Mouse (Mus musculus): ENCODE measurements around the gene Rhbdl1. TPM values are rescaled to one million over a fixed set of nuclear protein-coding genes. Genes with fewer than 3 reads are reported as not detected.

Rhbdl1 gene
- polyA plus RNA-seq, 1 experiment: 1.8 TPM

DNA sequence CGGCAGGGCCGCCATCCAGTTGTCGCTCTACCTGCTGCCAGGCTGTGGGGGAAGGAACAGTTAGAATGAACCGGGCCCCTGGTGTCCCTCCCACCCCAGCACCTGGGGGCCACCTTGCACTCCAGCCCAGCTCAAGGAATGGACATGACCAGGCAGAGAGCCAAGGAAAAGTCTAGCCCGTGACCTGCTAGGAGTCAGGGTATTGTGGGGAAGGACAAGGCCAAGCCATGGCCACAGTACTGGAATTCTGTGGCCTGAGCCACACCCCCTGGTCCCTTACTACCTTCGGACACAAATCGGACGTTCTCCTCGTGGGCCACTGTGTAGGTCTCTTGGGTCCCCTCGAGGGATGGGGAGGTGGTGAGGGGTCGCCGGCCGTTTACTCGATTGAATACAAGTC, 27.2 kb upstream of the Rhbdl1 start:
- no peak overlapping the region for H3K4me3 ChIP-seq (ENCODE audit: insufficient read depth, low read length)
- TF ChIP-seq CTCF (IDR thresholded peaks at IDR 0.05; ENCODE audit: borderline replicate concordance, insufficient read depth, low read length) (no peak), POLR2A (IDR thresholded peaks at IDR 0.05; ENCODE audit: low read depth, low read length) (no peak)
- no peaks in the 10 kb centered on the region for H3K4me1 ChIP-seq (ENCODE audit: control insufficient read depth, insufficient read depth, low read length)

GRCm38 (mm10) chr17:25863681-25864080, 26.6 kb upstream of the Rhbdl1 start:
- Histone ChIP-seq H3K4me3 (ENCODE audit: insufficient read depth, low read length) (no peak overlapping the region), H3K27ac (ENCODE audit: insufficient read depth, low read length) (no peak overlapping the region), H3K4me1 (ENCODE audit: control insufficient read depth, insufficient read depth, low read length) (no peaks in the 10 kb centered on the region)
- no peak for TF ChIP-seq CTCF (IDR thresholded peaks at IDR 0.05; ENCODE audit: borderline replicate concordance, insufficient read depth, low read length)

More for the DNA sequence above, 27.2 kb upstream of the Rhbdl1 start:
- no peak overlapping the region for H3K27ac ChIP-seq (ENCODE audit: insufficient read depth, low read length)

- TF ChIP-seq CTCF (IDR thresholded peaks at IDR 0.05; ENCODE audit: borderline replicate concordance, insufficient read depth, low read length) (no peak), POLR2A (IDR thresholded peaks at IDR 0.05; ENCODE audit: low read depth, low read length) (no peak)
- no peaks in the 10 kb centered on the region for H3K4me1 ChIP-seq (ENCODE audit: control insufficient read depth, insufficient read depth, low read length)
These were observed 24.9 kb upstream of the Rhbdl1 start for GRCm38 (mm10) chr17:25861704-25862612.

DNA sequence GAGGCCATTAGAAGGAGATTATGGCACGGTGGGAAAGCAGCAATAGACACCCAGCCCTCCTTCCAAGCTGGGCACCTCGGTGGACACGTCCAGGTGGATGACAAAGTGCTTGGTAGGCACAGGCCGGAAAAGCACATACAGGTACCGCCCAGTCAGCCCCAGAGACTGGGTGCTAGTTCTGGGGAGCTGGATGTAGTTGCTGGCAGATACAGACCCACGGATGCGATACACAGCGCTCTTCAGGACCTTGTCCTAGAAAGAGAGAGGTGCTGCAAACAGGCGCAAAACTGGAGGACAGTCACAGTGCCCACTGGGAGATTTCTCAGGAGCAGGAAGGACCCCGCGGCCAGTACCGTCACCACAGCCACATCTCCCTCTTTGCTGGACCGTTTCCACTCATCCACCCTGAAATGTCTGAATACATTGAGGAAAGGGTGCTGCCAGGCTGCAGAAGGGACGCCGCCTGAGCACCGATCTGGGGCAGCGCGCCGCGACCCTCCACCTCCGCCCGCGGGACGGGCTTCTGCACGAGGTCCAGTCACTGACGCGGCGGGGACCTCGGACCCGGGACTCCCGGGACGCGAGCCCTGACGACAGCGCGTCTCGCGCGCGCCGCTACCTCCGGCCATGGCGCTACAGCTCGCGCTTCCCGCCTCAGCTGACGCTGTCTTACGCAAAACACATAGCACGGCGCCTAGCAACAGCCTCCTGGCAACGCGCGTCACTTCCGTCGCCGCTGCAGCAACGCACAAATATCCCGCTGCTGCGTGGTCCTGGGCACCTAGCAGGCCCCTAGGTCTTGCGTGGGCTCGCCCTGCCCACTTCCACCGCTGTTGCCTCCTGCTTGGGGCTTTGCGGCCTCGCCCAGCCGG, 24.0 kb upstream of the Rhbdl1 start, which contains the start of gene Wdr90:
TSS of gene Wdr90 (minus strand) at position 670 of the 872 bp plus-strand sequence.
- TF ChIP-seq CTCF (IDR thresholded peaks at IDR 0.05; ENCODE audit: borderline replicate concordance, insufficient read depth, low read length): no peak
- TF ChIP-seq POLR2A (IDR thresholded peaks at IDR 0.05; ENCODE audit: low read depth, low read length): peak; percentile 72
- Histone ChIP-seq H3K4me3 (ENCODE audit: insufficient read depth, low read length) (peak within 1 kb of the TSS; percentile 56), H3K27ac (ENCODE audit: insufficient read depth, low read length) (peak within 1 kb of the TSS; percentile 9; the same call in 1 of the 2 replicates), H3K4me1 (ENCODE audit: control insufficient read depth, insufficient read depth, low read length) (no peaks in the 10 kb centered on the region)

More at GRCm38 (mm10) chr17:25861704-25862612, 24.9 kb upstream of the Rhbdl1 start:
- Histone ChIP-seq H3K4me3 (ENCODE audit: insufficient read depth, low read length) (peak overlapping the region; percentile 56), H3K27ac (ENCODE audit: insufficient read depth, low read length) (peak overlapping the region; percentile 9; the same call in 1 of the 2 replicates)

GRCm38 (mm10) chr17:25860229-25860628, 23.1 kb upstream of the Rhbdl1 start:
- Histone ChIP-seq H3K4me1 (ENCODE audit: control insufficient read depth, insufficient read depth, low read length) (no peaks in the 10 kb centered on the region), H3K27ac (ENCODE audit: insufficient read depth, low read length) (no peak overlapping the region), H3K4me3 (ENCODE audit: insufficient read depth, low read length) (no peak overlapping the region)
- TF ChIP-seq CTCF (IDR thresholded peaks at IDR 0.05; ENCODE audit: borderline replicate concordance, insufficient read depth, low read length) (no peak), POLR2A (IDR thresholded peaks at IDR 0.05; ENCODE audit: low read depth, low read length) (no peak)

DNA sequence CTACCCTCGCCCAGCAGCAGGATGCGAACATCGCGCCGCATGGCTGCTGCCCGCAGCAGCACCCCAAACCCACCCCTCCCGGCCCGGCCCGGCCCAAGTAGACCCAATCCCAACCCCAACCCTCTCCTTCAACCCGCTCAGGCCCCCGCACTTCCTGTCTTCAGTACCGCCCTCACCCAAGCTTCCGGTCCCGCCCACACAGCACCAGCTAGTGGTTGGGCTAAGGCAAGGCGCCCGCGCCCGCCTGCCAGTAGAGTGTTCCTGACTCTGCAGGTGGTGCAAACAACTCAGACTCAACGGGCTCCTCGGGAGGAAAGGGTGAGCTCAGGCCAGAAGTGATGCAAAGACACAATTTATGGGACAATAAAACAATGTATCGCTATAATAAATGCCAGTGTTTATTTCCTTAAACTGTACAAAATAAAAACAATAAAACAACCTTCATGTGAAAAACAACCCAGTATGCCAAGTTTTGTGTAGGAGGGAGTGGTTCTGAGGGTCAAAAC, 7.4 kb upstream of the Rhbdl1 start, which contains the start of gene Rhot2:
TSS of gene Rhot2 (minus strand) at position 456 of the 506 bp plus-strand sequence.
- Histone ChIP-seq H3K4me1 (ENCODE audit: control insufficient read depth, insufficient read depth, low read length) (0 out of 2 replicates have a peak, but pooled peaks cover 6% of the 10 kb centered on the region), H3K4me3 (ENCODE audit: insufficient read depth, low read length) (peak within 1 kb of the TSS; percentile 68), H3K27ac (ENCODE audit: insufficient read depth, low read length) (peak within 1 kb of the TSS; percentile 49)
- TF ChIP-seq CTCF (IDR thresholded peaks at IDR 0.05; ENCODE audit: borderline replicate concordance, insufficient read depth, low read length): no peak
- peak; percentile 82 for TF ChIP-seq POLR2A (IDR thresholded peaks at IDR 0.05; ENCODE audit: low read depth, low read length)

GRCm38 (mm10) chr17:25843636-25844395, 6.7 kb upstream of the Rhbdl1 start:
- H3K27ac ChIP-seq (ENCODE audit: insufficient read depth, low read length): peak overlapping the region; percentile 49
- H3K4me1 ChIP-seq (ENCODE audit: control insufficient read depth, insufficient read depth, low read length): peaks cover 6% of the 10 kb centered on the region; the same call in 1 of the 2 replicates
- TF ChIP-seq POLR2A (IDR thresholded peaks at IDR 0.05; ENCODE audit: low read depth, low read length) (no peak), CTCF (IDR thresholded peaks at IDR 0.05; ENCODE audit: borderline replicate concordance, insufficient read depth, low read length) (no peak)
- H3K4me3 ChIP-seq (ENCODE audit: insufficient read depth, low read length): peak overlapping the region; percentile 68

- no peak for TF ChIP-seq POLR2A (IDR thresholded peaks at IDR 0.05; ENCODE audit: low read depth, low read length)
- no peak for TF ChIP-seq CTCF (IDR thresholded peaks at IDR 0.05; ENCODE audit: borderline replicate concordance, insufficient read depth, low read length)
- H3K4me1 ChIP-seq (ENCODE audit: control insufficient read depth, insufficient read depth, low read length): peaks cover 6% of the 10 kb centered on the region; the same call in 1 of the 2 replicates
- no peak overlapping the region for H3K27ac ChIP-seq (ENCODE audit: insufficient read depth, low read length)
- H3K4me3 ChIP-seq (ENCODE audit: insufficient read depth, low read length): peak overlapping the region; percentile 68
These were observed 6.0 kb upstream of the Rhbdl1 start for GRCm38 (mm10) chr17:25843122-25843521.
